Mouse (Mus musculus): ENCODE results near the gene Ednrb.

The Ednrb gene

GRCm38 (mm10) chr14:103844011-103844549, at the start of gene Ednrb:
TSS of gene Ednrb (minus strand) at chr14:103844402.
- no peak for DNase-seq (ENCODE audit: low spot score)

- no peak for DNase-seq (ENCODE audit: low spot score)
Observed at GRCm38 (mm10) chr14:103892411-103892938, 48.3 kb upstream of the Ednrb start.

GRCm38 (mm10) chr14:103890761-103891160, 46.6 kb upstream of the Ednrb start:
- DNase-seq (ENCODE audit: low spot score): no peak

GRCm38 (mm10) chr14:103884892-103885575, 40.8 kb upstream of the Ednrb start:
- DNase-seq (ENCODE audit: low spot score): no peak

GRCm38 (mm10) chr14:103882943-103883342, 38.7 kb upstream of the Ednrb start:
- no peak for DNase-seq (ENCODE audit: low spot score)

- no peak for DNase-seq (ENCODE audit: low spot score)
Observed at GRCm38 (mm10) chr14:103877117-103877516, 32.9 kb upstream of the Ednrb start.

- no peak for DNase-seq (ENCODE audit: low spot score)
Observed at GRCm38 (mm10) chr14:103876598-103876997, 32.4 kb upstream of the Ednrb start.

- DNase-seq (ENCODE audit: low spot score): no peak
Observed at GRCm38 (mm10) chr14:103866636-103867035, 22.4 kb upstream of the Ednrb start.

GRCm38 (mm10) chr14:103865226-103865625, 21.0 kb upstream of the Ednrb start:
- DNase-seq (ENCODE audit: low spot score): no peak

GRCm38 (mm10) chr14:103850071-103850845, 6.1 kb upstream of the Ednrb start:
- no peak for DNase-seq (ENCODE audit: low spot score)

GRCm38 (mm10) chr14:103845716-103846115, 1.5 kb upstream of the Ednrb start:
- no peak for DNase-seq (ENCODE audit: low spot score)

GRCm38 (mm10) chr14:103844944-103845343, 742 bp upstream of the Ednrb start:
- no peak for DNase-seq (ENCODE audit: low spot score)

- peak; percentile 25 for DNase-seq (ENCODE audit: low spot score)
Observed at GRCm38 (mm10) chr14:103843371-103844001, 716 bp downstream of the Ednrb start.

- no peak for DNase-seq (ENCODE audit: low spot score)
Observed at GRCm38 (mm10) chr14:103842896-103843295, 1.3 kb downstream of the Ednrb start.

GRCm38 (mm10) chr14:103840436-103840835, 3.8 kb downstream of the Ednrb start:
- no peak for DNase-seq (ENCODE audit: low spot score)

GRCm38 (mm10) chr14:103838887-103839286, 5.3 kb downstream of the Ednrb start:
- DNase-seq (ENCODE audit: low spot score): no peak

- DNase-seq (ENCODE audit: low spot score): no peak
Observed at GRCm38 (mm10) chr14:103834589-103834988, 9.6 kb downstream of the Ednrb start.

GRCm38 (mm10) chr14:103834147-103834546, 10.1 kb downstream of the Ednrb start:
- DNase-seq (ENCODE audit: low spot score): no peak

GRCm38 (mm10) chr14:103832472-103832871, 11.7 kb downstream of the Ednrb start:
- DNase-seq (ENCODE audit: low spot score): no peak

GRCm38 (mm10) chr14:103831007-103831406, 13.2 kb downstream of the Ednrb start:
- DNase-seq (ENCODE audit: low spot score): no peak

- DNase-seq (ENCODE audit: low spot score): no peak
Observed at GRCm38 (mm10) chr14:103826343-103826742, 17.9 kb downstream of the Ednrb start.

- DNase-seq (ENCODE audit: low spot score): no peak
Observed at GRCm38 (mm10) chr14:103825934-103826333, 18.3 kb downstream of the Ednrb start.
